Mouse (Mus musculus) G1E (cell line): ENCODE results near the gene Syne2. TPM values are rescaled to one million over a fixed set of nuclear protein-coding genes. Genes with fewer than 3 reads are reported as not detected.
"Not testable (repeated sequence)": the region's sequence is repeated elsewhere in the genome, so short reads cannot be mapped to it uniquely, and the experiment has no call there.

Experiments used
- ATAC-seq: 2 replicates; pipeline ENCODE4 v1.8.0; 2016; ENCODE audit warnings: mild to moderate bottlenecking; ENCODE audit not compliant: insufficient number of reproducible peaks, poor library complexity, low FRiP score, severe bottlenecking; ENCODE audit errors: extremely low read depth
- DNase-seq: peaks from one replicate; pipeline ENCODE4 v3.0.0; 2012; ENCODE audit warnings: low spot score
- H3K27me3 ChIP-seq: 2 replicates; pipeline ENCODE4 v1.6.1; 2012; ENCODE audit warnings: mild to moderate bottlenecking, low read length, inconsistent platforms; ENCODE audit not compliant: insufficient read depth
- H3K36me3 ChIP-seq: replicated peaks from 2 replicates; pipeline ENCODE3; 2012; ENCODE audit warnings: mild to moderate bottlenecking, inconsistent platforms
- H3K4me1 ChIP-seq: 2 replicates; pipeline ENCODE4 v1.6.1; 2012; ENCODE audit warnings: low read depth, low read length, inconsistent platforms, mixed read lengths; ENCODE audit not compliant: insufficient read depth
- H3K4me3 ChIP-seq: 2 replicates; pipeline ENCODE4 v1.5.1; 2012; ENCODE audit warnings: low read depth, mild to moderate bottlenecking, inconsistent platforms, low read length, moderate library complexity, mixed read lengths
- H3K9me3 ChIP-seq: replicated peaks from 2 replicates; pipeline ENCODE4 v1.6.1; 2012; ENCODE audit warnings: inconsistent platforms
- CTCF ChIP-seq: IDR thresholded peaks from 2 replicates; pipeline ENCODE4 v1.5.1; 2012; ENCODE audit warnings: low read depth, low read length, inconsistent platforms, mixed read lengths
- GATA1 ChIP-seq: IDR thresholded peaks from 2 replicates; pipeline ENCODE4 v1.6.1; 2012; ENCODE audit warnings: borderline replicate concordance, low read length, inconsistent platforms, mixed read lengths
- GATA2 ChIP-seq: IDR thresholded peaks from 2 replicates; pipeline ENCODE4 v1.6.1; 2012; ENCODE audit warnings: low read depth, low read length, inconsistent platforms, borderline replicate concordance
- POLR2AphosphoS5 ChIP-seq: IDR thresholded peaks from 2 replicates; pipeline ENCODE4 v1.6.1; 2012; ENCODE audit warnings: low read depth, low read length, inconsistent platforms; ENCODE audit not compliant: insufficient replicate concordance
- TAL1 ChIP-seq: conservative IDR thresholded peaks from 2 replicates; pipeline ENCODE4 v1.6.1; 2012; ENCODE audit warnings: low read depth, low read length, inconsistent platforms, mixed read lengths
- polyA plus RNA-seq: library from polyadenylated mRNA; stranded (reverse); fragments of >175 nt; gene quantifications from 2 replicates; pipeline ENCODE4 v1.2.3, GENCODE M21; 2012
- total RNA-seq, 2 experiments: library from RNA; stranded (forward) in 1 of 2; stranded (reverse) in 1 of 2; fragments of 200-1000 nt in 1 of 2; fragments of >200 nt in 1 of 2; fragmentation: Nextera tagmentation in 1 of 2; gene quantifications; 2 replicates each; pipeline ENCODE4 v1.2.3; 2014 to 2017

Syne2 gene
- not detected in 2 replicates for total RNA-seq (2014; fragmentation: Nextera tagmentation)
- 0.29 and 0.82 TPM in 2 replicates for total RNA-seq (2017)
- polyA plus RNA-seq: not detected in 2 replicates

- TF ChIP-seq GATA1: no peak
- no peak for TF ChIP-seq TAL1
- TF ChIP-seq POLR2AphosphoS5: no peak
- no peak for TF ChIP-seq CTCF
- TF ChIP-seq GATA2: no peak
- Histone ChIP-seq H3K9me3 (peaks cover 15% of the 10 kb centered on the region), H3K27me3 (peaks cover 7% of the 10 kb centered on the region; the same call in 1 of the 2 replicates), H3K36me3 (no peaks in the 10 kb centered on the region), H3K4me3 (no peak within 1 kb of the TSS), H3K4me1 (no peaks in the 10 kb centered on the region)
- DNase-seq: no peak
- no peak for ATAC-seq
Measured at GRCm38 (mm10) chr12:75817959-75818452, at the start of gene Syne2. Syne2 (plus strand) TSS chr12:75818134.

GRCm38 (mm10) chr12:75771410-75771809 lies 46.5 kb upstream of the Syne2 start:
- no peak for TF ChIP-seq CTCF
- ATAC-seq (no peak), DNase-seq (no peak)
- peaks cover 2% of the 10 kb centered on the region; the same call in 1 of the 2 replicates for H3K9me3 ChIP-seq
- no peak overlapping the region for H3K4me3 ChIP-seq
- peaks cover 11% of the 10 kb centered on the region for H3K4me1 ChIP-seq
- peaks cover 15% of the 10 kb centered on the region for H3K27me3 ChIP-seq
- no peaks in the 10 kb centered on the region for H3K36me3 ChIP-seq

- ATAC-seq (peak; percentile 45; the same call in 1 of the 2 replicates), DNase-seq (peak; percentile 13)
- Histone ChIP-seq H3K9me3 (peaks cover 2% of the 10 kb centered on the region; the same call in 1 of the 2 replicates), H3K4me3 (no peak overlapping the region), H3K4me1 (peaks cover 11% of the 10 kb centered on the region), H3K27me3 (peaks cover 10% of the 10 kb centered on the region), H3K36me3 (no peaks in the 10 kb centered on the region)
- TF ChIP-seq CTCF (no peak), GATA1 (no peak), POLR2AphosphoS5 (no peak), GATA2 (no peak), TAL1 (no peak)
Measured at GRCm38 (mm10) chr12:75772424-75773034, 45.4 kb upstream of the Syne2 start.

- H3K36me3 ChIP-seq: no peaks in the 10 kb centered on the region
- H3K9me3 ChIP-seq: peaks cover 4% of the 10 kb centered on the region; the same call in 1 of the 2 replicates
- no peak overlapping the region for H3K4me3 ChIP-seq
- H3K4me1 ChIP-seq: no peaks in the 10 kb centered on the region
- TF ChIP-seq POLR2AphosphoS5: no peak
- TF ChIP-seq GATA1: no peak
- no peak for TF ChIP-seq TAL1
- TF ChIP-seq CTCF: no peak
- no peak for TF ChIP-seq GATA2
- ATAC-seq: no peak
- peaks cover 10% of the 10 kb centered on the region for H3K27me3 ChIP-seq
- no peak for DNase-seq
Measured at GRCm38 (mm10) chr12:75781445-75781844, 36.5 kb upstream of the Syne2 start.

- ATAC-seq (no peak), DNase-seq (no peak)
- Histone ChIP-seq H3K4me1 (no peaks in the 10 kb centered on the region), H3K9me3 (peaks cover 4% of the 10 kb centered on the region; the same call in 1 of the 2 replicates), H3K27me3 (peaks cover 10% of the 10 kb centered on the region), H3K4me3 (no peak overlapping the region), H3K36me3 (no peaks in the 10 kb centered on the region)
- TF ChIP-seq CTCF (no peak), GATA1 (no peak), TAL1 (no peak), POLR2AphosphoS5 (no peak), GATA2 (no peak)
Measured at GRCm38 (mm10) chr12:75781995-75782394, 35.9 kb upstream of the Syne2 start.

- peaks cover 4% of the 10 kb centered on the region; the same call in 1 of the 2 replicates for H3K9me3 ChIP-seq
- ATAC-seq: no peak
- TF ChIP-seq POLR2AphosphoS5 (no peak), CTCF (no peak), GATA1 (no peak), TAL1 (no peak), GATA2 (no peak)
- no peaks in the 10 kb centered on the region for H3K36me3 ChIP-seq
- no peak for DNase-seq
- H3K27me3 ChIP-seq: peaks cover 17% of the 10 kb centered on the region
- H3K4me1 ChIP-seq: no peaks in the 10 kb centered on the region
- H3K4me3 ChIP-seq: no peak overlapping the region
Measured at GRCm38 (mm10) chr12:75784271-75784751, 33.6 kb upstream of the Syne2 start.

- H3K4me3 ChIP-seq, H3K36me3 ChIP-seq, ATAC-seq, DNase-seq, H3K9me3 ChIP-seq, H3K4me1 ChIP-seq: not testable (repeated sequence)
- H3K27me3 ChIP-seq: peaks cover 25% of the 10 kb centered on the region
Measured at GRCm38 (mm10) chr12:75786681-75787080, 31.3 kb upstream of the Syne2 start.
